Mouse (Mus musculus) G1E (cell line): Measurements from ENCODE around the gene Tcerg1l. TPM values are rescaled to one million over a fixed set of nuclear protein-coding genes. Genes with fewer than 3 reads are reported as not detected.

Experiments used
- ATAC-seq: 2 replicates; pipeline ENCODE4 v1.8.0; 2016; ENCODE audit warnings: mild to moderate bottlenecking; ENCODE audit not compliant: insufficient number of reproducible peaks, poor library complexity, low FRiP score, severe bottlenecking; ENCODE audit errors: extremely low read depth
- DNase-seq: peaks from one replicate; pipeline ENCODE4 v3.0.0; 2012; ENCODE audit warnings: low spot score
- H3K27me3 ChIP-seq: 2 replicates; pipeline ENCODE4 v1.6.1; 2012; ENCODE audit warnings: mild to moderate bottlenecking, low read length, inconsistent platforms; ENCODE audit not compliant: insufficient read depth
- H3K36me3 ChIP-seq: replicated peaks from 2 replicates; pipeline ENCODE3; 2012; ENCODE audit warnings: mild to moderate bottlenecking, inconsistent platforms
- H3K4me1 ChIP-seq: 2 replicates; pipeline ENCODE4 v1.6.1; 2012; ENCODE audit warnings: low read depth, low read length, inconsistent platforms, mixed read lengths; ENCODE audit not compliant: insufficient read depth
- H3K4me3 ChIP-seq: 2 replicates; pipeline ENCODE4 v1.5.1; 2012; ENCODE audit warnings: low read depth, mild to moderate bottlenecking, inconsistent platforms, low read length, moderate library complexity, mixed read lengths
- H3K9me3 ChIP-seq: replicated peaks from 2 replicates; pipeline ENCODE4 v1.6.1; 2012; ENCODE audit warnings: inconsistent platforms
- CTCF ChIP-seq: IDR thresholded peaks from 2 replicates; pipeline ENCODE4 v1.5.1; 2012; ENCODE audit warnings: low read depth, low read length, inconsistent platforms, mixed read lengths
- GATA1 ChIP-seq: IDR thresholded peaks from 2 replicates; pipeline ENCODE4 v1.6.1; 2012; ENCODE audit warnings: borderline replicate concordance, low read length, inconsistent platforms, mixed read lengths
- GATA2 ChIP-seq: IDR thresholded peaks from 2 replicates; pipeline ENCODE4 v1.6.1; 2012; ENCODE audit warnings: low read depth, low read length, inconsistent platforms, borderline replicate concordance
- POLR2AphosphoS5 ChIP-seq: IDR thresholded peaks from 2 replicates; pipeline ENCODE4 v1.6.1; 2012; ENCODE audit warnings: low read depth, low read length, inconsistent platforms; ENCODE audit not compliant: insufficient replicate concordance
- TAL1 ChIP-seq: conservative IDR thresholded peaks from 2 replicates; pipeline ENCODE4 v1.6.1; 2012; ENCODE audit warnings: low read depth, low read length, inconsistent platforms, mixed read lengths
- polyA plus RNA-seq: library from polyadenylated mRNA; stranded (reverse); fragments of >175 nt; gene quantifications from 2 replicates; pipeline ENCODE4 v1.2.3, GENCODE M21; 2012
- total RNA-seq, 2 experiments: library from RNA; stranded (forward) in 1 of 2; stranded (reverse) in 1 of 2; fragments of 200-1000 nt in 1 of 2; fragments of >200 nt in 1 of 2; fragmentation: Nextera tagmentation in 1 of 2; gene quantifications; 2 replicates each; pipeline ENCODE4 v1.2.3; 2014 to 2017

The Tcerg1l gene
- total and polyA plus RNA-seq, 3 experiments: 0.11 TPM; not detected in 2

DNA sequence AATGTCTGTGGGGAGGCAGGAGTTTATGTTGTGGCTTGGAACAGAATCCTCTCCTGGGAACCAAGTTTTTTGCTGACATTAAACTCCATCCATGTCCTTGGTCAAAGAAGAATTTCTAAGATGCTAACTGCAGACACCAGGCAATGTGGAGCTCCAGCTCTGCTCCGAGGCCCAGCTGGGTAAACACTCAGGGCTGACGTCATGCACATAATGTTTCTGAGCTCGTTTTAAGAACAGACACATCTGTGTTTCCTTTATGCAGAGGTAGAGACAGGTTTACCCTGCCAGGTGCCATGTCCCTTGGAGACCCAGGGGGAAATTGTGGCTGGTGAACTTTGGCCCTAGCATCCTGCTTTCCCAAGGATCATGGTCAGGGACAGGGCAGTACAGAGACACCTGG, 29.9 kb upstream of the Tcerg1l start:
- Histone ChIP-seq H3K36me3 (no peaks in the 10 kb centered on the region), H3K27me3 (no peaks in the 10 kb centered on the region), H3K4me1 (no peaks in the 10 kb centered on the region), H3K4me3 (no peak overlapping the region), H3K9me3 (peaks cover 86% of the 10 kb centered on the region)
- ATAC-seq (no peak), DNase-seq (no peak)
- TF ChIP-seq GATA2 (no peak), TAL1 (no peak), GATA1 (no peak), CTCF (no peak), POLR2AphosphoS5 (no peak)

DNA sequence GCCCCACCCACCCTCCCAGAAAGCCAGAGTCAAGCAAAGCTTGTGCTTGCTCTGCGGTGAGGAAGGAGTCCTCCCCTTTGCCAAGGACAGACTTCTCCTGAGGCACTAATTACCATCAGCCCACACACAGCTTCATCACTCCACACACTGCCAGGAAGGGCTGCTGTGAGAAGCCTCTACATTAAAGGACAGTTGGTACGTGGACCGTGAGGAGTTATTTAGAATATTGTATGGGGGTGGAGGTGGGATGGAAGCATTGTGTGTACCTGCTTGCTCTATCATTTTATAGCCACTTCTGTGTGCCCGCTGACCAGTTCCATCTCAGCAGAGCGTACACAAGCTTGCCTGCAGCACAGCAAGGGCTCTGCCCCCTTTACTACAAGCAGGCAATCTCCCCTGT, 16.0 kb upstream of the Tcerg1l start:
- ATAC-seq: no peak
- Histone ChIP-seq H3K36me3 (no peaks in the 10 kb centered on the region), H3K4me1 (no peaks in the 10 kb centered on the region), H3K4me3 (no peak overlapping the region), H3K27me3 (no peaks in the 10 kb centered on the region), H3K9me3 (peaks cover 70% of the 10 kb centered on the region)
- TF ChIP-seq TAL1 (no peak), CTCF (no peak), GATA1 (no peak), POLR2AphosphoS5 (no peak), GATA2 (no peak)
- DNase-seq: no peak

DNA sequence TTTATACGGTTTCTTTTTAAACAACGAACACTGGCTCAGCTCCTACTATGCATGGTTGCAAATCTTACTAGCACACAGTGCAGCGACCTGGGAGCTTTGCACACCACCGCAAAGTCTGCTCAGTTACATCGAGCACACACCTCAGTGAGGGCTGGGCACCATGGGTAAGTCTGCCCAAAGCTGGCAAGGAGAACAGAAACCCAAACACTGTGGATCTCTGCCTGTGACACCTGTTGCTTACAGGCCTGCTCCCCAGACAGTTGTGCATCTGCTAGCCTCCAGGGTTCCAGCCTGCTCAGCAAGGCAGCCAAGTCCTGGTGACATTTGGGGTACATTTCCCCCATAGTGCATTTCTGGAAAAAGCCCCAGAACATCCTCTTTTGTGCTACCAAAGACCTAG, 4.1 kb upstream of the Tcerg1l start:
- TF ChIP-seq CTCF: no peak
- no peak for TF ChIP-seq POLR2AphosphoS5
- TF ChIP-seq TAL1: no peak
- TF ChIP-seq GATA1: no peak
- no peak for TF ChIP-seq GATA2
- no peaks in the 10 kb centered on the region for H3K4me1 ChIP-seq
- H3K27me3 ChIP-seq: no peaks in the 10 kb centered on the region
- ATAC-seq: no peak
- peaks cover 84% of the 10 kb centered on the region for H3K9me3 ChIP-seq
- DNase-seq: no peak
- H3K36me3 ChIP-seq: no peaks in the 10 kb centered on the region
- no peak overlapping the region for H3K4me3 ChIP-seq

DNA sequence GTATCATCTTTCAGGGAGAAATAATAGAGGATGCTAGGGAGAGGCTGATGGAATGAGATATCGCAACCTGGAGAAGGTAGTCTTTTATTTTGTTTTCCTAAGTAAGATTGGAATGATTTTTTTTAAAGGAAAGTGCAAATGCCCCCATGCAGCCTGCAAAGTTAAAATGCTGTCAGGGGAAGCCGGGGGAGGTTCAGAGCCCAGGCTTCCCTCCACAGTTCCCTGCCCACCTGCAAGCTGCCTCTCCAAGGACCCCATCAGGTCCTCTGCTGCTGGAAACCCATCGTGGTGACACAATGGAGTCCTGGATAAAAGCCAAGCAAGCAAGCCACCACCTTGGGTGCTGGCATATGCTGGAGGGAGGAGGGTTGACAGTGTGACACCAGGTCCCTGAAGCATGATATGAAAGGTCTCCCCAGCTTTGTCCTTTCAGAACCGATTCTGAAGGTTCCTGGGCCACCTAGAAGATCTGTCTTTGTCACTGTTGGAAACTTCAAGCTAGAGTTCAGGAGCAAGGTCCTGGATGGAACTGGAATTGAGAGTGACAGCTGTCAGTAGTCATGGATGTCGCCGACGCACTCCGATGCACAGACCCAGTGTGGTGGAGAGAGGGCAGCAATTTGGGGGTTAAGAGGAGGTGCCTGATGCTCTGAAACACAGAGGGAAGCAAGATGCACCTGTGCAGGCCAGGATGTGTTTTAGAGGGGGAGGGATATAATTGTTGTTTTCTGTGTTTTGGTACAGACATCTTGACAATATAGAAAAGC, 3.2 kb upstream of the Tcerg1l start:
- H3K27me3 ChIP-seq: no peaks in the 10 kb centered on the region
- DNase-seq (no peak), ATAC-seq (no peak)
- no peaks in the 10 kb centered on the region for H3K4me1 ChIP-seq
- H3K4me3 ChIP-seq: no peak overlapping the region
- no peaks in the 10 kb centered on the region for H3K36me3 ChIP-seq
- H3K9me3 ChIP-seq: peaks cover 80% of the 10 kb centered on the region
- TF ChIP-seq POLR2AphosphoS5: no peak
- no peak for TF ChIP-seq TAL1
- no peak for TF ChIP-seq GATA2

DNA sequence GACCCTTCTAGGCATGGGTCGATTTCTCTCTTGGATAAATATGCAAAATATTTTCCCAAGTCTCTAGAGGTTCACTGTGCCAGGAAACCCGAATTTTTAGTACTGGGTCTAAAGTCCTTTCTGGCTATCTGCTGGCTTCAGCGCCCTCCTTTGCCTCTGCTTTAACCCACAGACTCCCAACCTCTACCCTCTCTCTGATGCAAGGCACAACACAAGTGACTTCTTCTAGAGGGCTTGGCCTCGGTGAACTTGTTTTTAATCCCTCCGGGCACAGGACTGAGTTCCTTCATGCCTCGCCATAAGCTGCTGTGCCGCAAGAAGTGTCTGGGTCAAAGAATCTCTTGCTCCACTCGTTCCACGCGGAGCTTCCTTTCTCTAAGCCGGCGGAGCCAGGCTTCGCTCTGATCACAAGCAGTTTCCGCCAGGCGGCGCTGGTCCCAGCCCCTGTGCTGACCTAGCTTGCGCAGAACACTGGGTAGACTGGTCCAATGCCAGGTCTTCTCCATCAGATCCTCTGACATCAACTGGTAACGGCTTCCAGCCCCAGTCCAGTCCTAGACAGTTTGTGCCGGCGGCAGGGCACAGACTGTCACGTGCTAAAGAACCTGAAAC, 758 bp upstream of the Tcerg1l start:
- Histone ChIP-seq H3K4me1 (no peaks in the 10 kb centered on the region), H3K9me3 (peaks cover 75% of the 10 kb centered on the region), H3K4me3 (no peak overlapping the region), H3K36me3 (no peaks in the 10 kb centered on the region), H3K27me3 (no peaks in the 10 kb centered on the region)
- TF ChIP-seq GATA1: no peak
- TF ChIP-seq POLR2AphosphoS5: no peak
- TF ChIP-seq TAL1: no peak
- TF ChIP-seq GATA2: no peak
- TF ChIP-seq CTCF: no peak
- DNase-seq (no peak), ATAC-seq (no peak)

DNA sequence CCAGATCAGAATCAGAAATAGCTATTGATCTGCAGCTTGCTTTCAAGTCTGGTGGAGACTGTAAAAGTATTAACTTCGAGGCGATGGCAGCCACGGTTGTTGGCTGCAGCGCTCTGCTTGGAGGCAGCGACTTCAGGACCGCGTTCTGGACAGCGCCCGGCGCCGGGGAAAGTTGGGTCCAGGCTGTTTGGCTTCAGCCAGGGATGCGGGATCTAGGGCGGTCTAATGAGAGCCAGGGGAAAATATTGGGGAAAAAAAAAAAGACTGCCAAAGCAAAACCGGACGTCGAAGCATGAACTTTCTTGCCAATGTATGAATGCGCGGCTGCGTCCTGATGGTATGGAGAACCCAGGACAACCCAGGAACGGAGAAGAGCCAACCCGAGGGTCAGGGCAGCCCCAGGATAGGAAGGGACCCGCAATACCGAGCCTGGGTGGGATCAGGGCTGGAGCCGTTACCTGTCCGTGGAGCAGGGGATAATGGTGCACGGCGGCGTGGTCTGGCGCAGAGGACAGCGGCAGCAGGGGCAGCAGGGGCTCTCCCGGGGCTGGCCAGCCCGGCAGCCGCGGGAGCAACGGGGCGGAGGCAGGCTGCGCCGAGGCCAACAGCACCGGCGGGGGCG, 556 bp downstream of the Tcerg1l start:
- Histone ChIP-seq H3K27me3 (no peaks in the 10 kb centered on the region), H3K36me3 (no peaks in the 10 kb centered on the region), H3K4me1 (no peaks in the 10 kb centered on the region), H3K9me3 (peaks cover 69% of the 10 kb centered on the region), H3K4me3 (no peak overlapping the region)
- ATAC-seq: no peak
- TF ChIP-seq POLR2AphosphoS5 (no peak), GATA2 (no peak)
- no peak for DNase-seq
